Mouse (Mus musculus) erythroblast, embryonic 14.5 days (primary cell): ENCODE measurements around the gene Ccdc152.

ENCODE experiments used
- GATA1 ChIP-seq: IDR thresholded peaks from 2 replicates; pipeline ENCODE4 v1.6.1; 2012; ENCODE audit warnings: low read length, inconsistent platforms, mixed read lengths
- TAL1 ChIP-seq: IDR thresholded peaks from 3 replicates; pipeline ENCODE4 v1.6.1; 2012; ENCODE audit warnings: low read length, inconsistent platforms, mixed read lengths

DNA sequence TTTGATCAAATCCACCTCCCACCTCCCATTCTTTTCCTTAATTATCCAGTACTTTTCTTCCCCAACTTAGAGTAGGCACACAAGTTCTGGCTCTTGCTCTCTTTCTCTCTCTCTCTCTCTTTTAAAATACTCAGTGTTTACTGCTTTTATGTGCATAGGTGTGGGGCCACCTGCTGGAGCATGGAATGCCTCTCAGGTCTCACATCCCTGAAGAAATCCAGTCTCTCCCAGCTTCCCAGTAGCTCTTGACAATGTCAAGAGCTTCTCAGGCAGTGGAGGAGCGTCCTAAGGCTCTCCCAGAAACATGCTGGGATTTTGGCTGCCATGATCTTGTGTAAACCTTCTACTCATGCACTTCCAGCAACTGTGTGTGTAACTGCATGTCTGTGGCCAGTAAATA lies 27.0 kb upstream of the Ccdc152 start:
- TF ChIP-seq TAL1 (no peak), GATA1 (no peak)
